Mouse (Mus musculus): ENCODE measurements around the gene Pex5.

DNA sequence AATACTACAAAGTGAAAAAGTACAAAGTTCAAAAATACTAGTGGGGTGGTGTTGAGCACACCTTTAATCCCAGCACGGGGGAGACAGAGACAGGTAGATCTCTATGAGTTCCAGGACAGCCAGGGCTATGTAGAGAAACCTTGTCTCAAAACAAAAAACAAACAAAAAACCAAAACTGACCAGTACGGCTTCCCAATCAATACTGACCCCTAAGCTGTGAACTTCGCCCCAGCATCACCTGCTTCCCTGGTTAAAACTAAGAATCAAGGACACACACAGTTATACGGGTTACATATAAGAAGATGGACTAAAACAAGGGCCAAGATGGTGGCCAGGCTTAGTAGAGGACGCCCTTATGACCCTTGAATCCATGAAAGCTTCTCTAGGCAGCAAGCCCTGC, 41.4 kb upstream of the Pex5 start:
- TF ChIP-seq TAL1 (IDR thresholded peaks at IDR 0.05; ENCODE audit: low read length) (no peak), GATA1 (IDR thresholded peaks at IDR 0.05; ENCODE audit: low read length) (no peak)

All from erythroblast, embryonic 14.5 days (primary cell).